Mouse (Mus musculus): ENCODE data around the gene Kcnk18.

Gene Kcnk18

GRCm38 (mm10) chr19:59228376-59228775, 9.4 kb downstream of the Kcnk18 start:
- no peak for DNase-seq (ENCODE audit: low spot score)

GRCm38 (mm10) chr19:59232786-59233185, 13.8 kb downstream of the Kcnk18 start:
- DNase-seq (ENCODE audit: low spot score): no peak

- DNase-seq (ENCODE audit: low spot score): no peak
Measured at GRCm38 (mm10) chr19:59235001-59235400, 16.0 kb downstream of the Kcnk18 start.

GRCm38 (mm10) chr19:59236046-59236445, 17.0 kb downstream of the Kcnk18 start:
- DNase-seq (ENCODE audit: low spot score): no peak

- DNase-seq (ENCODE audit: low spot score): no peak
Measured at GRCm38 (mm10) chr19:59238630-59239029, 19.6 kb downstream of the Kcnk18 start.

GRCm38 (mm10) chr19:59239124-59239817, 20.3 kb downstream of the Kcnk18 start:
- peak; percentile 85 for DNase-seq (ENCODE audit: low spot score)

- no peak for DNase-seq (ENCODE audit: low spot score)
Measured at GRCm38 (mm10) chr19:59241987-59242386, 23.0 kb downstream of the Kcnk18 start.

- no peak for DNase-seq (ENCODE audit: low spot score)
Measured at GRCm38 (mm10) chr19:59243057-59243456, 24.0 kb downstream of the Kcnk18 start.

- no peak for DNase-seq (ENCODE audit: low spot score)
Measured at GRCm38 (mm10) chr19:59248144-59248543, 29.1 kb downstream of the Kcnk18 start.

- no peak for DNase-seq (ENCODE audit: low spot score)
Measured at GRCm38 (mm10) chr19:59248553-59249286, 29.7 kb downstream of the Kcnk18 start.

- no peak for DNase-seq (ENCODE audit: low spot score)
Measured at GRCm38 (mm10) chr19:59252651-59253050, 33.6 kb downstream of the Kcnk18 start.

- DNase-seq (ENCODE audit: low spot score): no peak
Measured at GRCm38 (mm10) chr19:59259633-59260032, 40.6 kb downstream of the Kcnk18 start.

GRCm38 (mm10) chr19:59260718-59261442, 41.9 kb downstream of the Kcnk18 start, which contains the start of gene Slc18a2:
Slc18a2 (plus strand) TSS chr19:59260896.
- DNase-seq (ENCODE audit: low spot score): no peak

- no peak for DNase-seq (ENCODE audit: low spot score)
Measured at GRCm38 (mm10) chr19:59261604-59262003, 42.6 kb downstream of the Kcnk18 start.

- DNase-seq (ENCODE audit: low spot score): no peak
Measured at GRCm38 (mm10) chr19:59263171-59263570, 44.2 kb downstream of the Kcnk18 start.

GRCm38 (mm10) chr19:59264838-59265532, 46.0 kb downstream of the Kcnk18 start:
- no peak for DNase-seq (ENCODE audit: low spot score)

GRCm38 (mm10) chr19:59265907-59266306, 46.9 kb downstream of the Kcnk18 start:
- DNase-seq (ENCODE audit: low spot score): no peak

- DNase-seq (ENCODE audit: low spot score): no peak
Measured at GRCm38 (mm10) chr19:59267417-59267963, 48.5 kb downstream of the Kcnk18 start.

- DNase-seq (ENCODE audit: low spot score): no peak
Measured at GRCm38 (mm10) chr19:59273190-59273589, 54.2 kb downstream of the Kcnk18 start.

GRCm38 (mm10) chr19:59276354-59276753, 57.3 kb downstream of the Kcnk18 start:
- no peak for DNase-seq (ENCODE audit: low spot score)

GRCm38 (mm10) chr19:59280841-59281240, 61.8 kb downstream of the Kcnk18 start:
- DNase-seq (ENCODE audit: low spot score): no peak

GRCm38 (mm10) chr19:59282001-59282400, 63.0 kb downstream of the Kcnk18 start:
- DNase-seq (ENCODE audit: low spot score): no peak
